Mouse (Mus musculus) heart, embryonic 14.5 days (tissue): ENCODE results near the gene Olfr1410. TPM values are rescaled to one million over a fixed set of nuclear protein-coding genes. Genes with fewer than 3 reads are reported as not detected.

Experiments used
- ATAC-seq: fragments of 200-750 bp; cut with Nextera tagmentation; 2 replicates; pipeline ENCODE4 v1.8.0; 2017; ENCODE audit warnings: low read depth, moderate TSS enrichment; ENCODE audit not compliant: insufficient number of reproducible peaks, insufficient read depth, low FRiP score
- H3K27ac ChIP-seq, 2 experiments: fragments of 200-500 bp in 1 of 2; fragments of 300-500 bp in 1 of 2; sonication (generic) in 1 of 2; replicated peaks in 1 of 2; 2 replicates each; pipeline ENCODE4 v1.5.1; 2012 to 2014; ENCODE audit warnings: low read depth in 2 of 2, low read length in 2 of 2, control low read depth in 1 of 2, mild to moderate bottlenecking in 1 of 2, mixed read lengths in 1 of 2; ENCODE audit not compliant: control insufficient read depth in 1 of 2, insufficient read depth in 1 of 2
- H3K27me3 ChIP-seq: fragments of 300-500 bp; sonication (generic); 2 replicates; pipeline ENCODE4 v1.6.1; 2014; ENCODE audit warnings: mild to moderate bottlenecking, low read length, control low read depth; ENCODE audit not compliant: control insufficient read depth, insufficient read depth
- H3K36me3 ChIP-seq: fragments of 300-500 bp; sonication (generic); 2 replicates; pipeline ENCODE4 v1.6.1; 2014; ENCODE audit warnings: mild to moderate bottlenecking, control low read depth, low read length, mixed read lengths; ENCODE audit not compliant: control insufficient read depth, insufficient read depth
- H3K4me1 ChIP-seq, 2 experiments: fragments of 200-500 bp in 1 of 2; fragments of 300-500 bp in 1 of 2; sonication (generic) in 1 of 2; 2 replicates each; pipeline ENCODE4 v1.6.1; 2012 to 2014; ENCODE audit warnings: low read length in 2 of 2, control low read depth in 1 of 2, mixed read lengths in 1 of 2; ENCODE audit not compliant: control insufficient read depth in 2 of 2, insufficient read depth in 2 of 2
- H3K4me2 ChIP-seq: fragments of 300-500 bp; sonication (generic); 2 replicates; pipeline ENCODE4 v1.6.1; 2014; ENCODE audit warnings: mild to moderate bottlenecking, low read length
- H3K4me3 ChIP-seq, 2 experiments: fragments of 200-500 bp in 1 of 2; fragments of 300-500 bp in 1 of 2; sonication (generic) in 1 of 2; 2 replicates each; pipeline ENCODE4 v1.5.1; 2012 to 2014; ENCODE audit warnings: low read length in 2 of 2, mild to moderate bottlenecking in 2 of 2, control low read depth in 1 of 2, low read depth in 1 of 2, moderate library complexity in 1 of 2; ENCODE audit not compliant: control insufficient read depth in 1 of 2, insufficient read depth in 1 of 2
- H3K9ac ChIP-seq: fragments of 300-500 bp; sonication (generic); 2 replicates; pipeline ENCODE4 v1.6.1; 2014; ENCODE audit warnings: mild to moderate bottlenecking, low read length
- H3K9me3 ChIP-seq: fragments of 300-500 bp; sonication (generic); 2 replicates; pipeline ENCODE4 v1.6.1; 2016; ENCODE audit warnings: low read length, control low read depth; ENCODE audit not compliant: control insufficient read depth
- WGBS: fragments of 180-500 bp; shearing (Covaris S2); extraction: QIAGEN DNeasy Blood & Tissue Kit; methylation state at CpG from one replicate; pipeline ENCODE4 v1.1.7; 2014; 5-methylcytosine and 5-hydroxymethylcytosine counted together
- polyA plus RNA-seq: library from polyadenylated mRNA; unstranded; fragments of >200 nt; fragmentation: Nextera tagmentation; extraction: Ambion mirVana; gene quantifications from 2 replicates; pipeline ENCODE4 v1.2.1, GENCODE M21; 2014

Gene Olfr1410
- polyA plus RNA-seq, 1 experiment from 2014 or later: not detected

DNA sequence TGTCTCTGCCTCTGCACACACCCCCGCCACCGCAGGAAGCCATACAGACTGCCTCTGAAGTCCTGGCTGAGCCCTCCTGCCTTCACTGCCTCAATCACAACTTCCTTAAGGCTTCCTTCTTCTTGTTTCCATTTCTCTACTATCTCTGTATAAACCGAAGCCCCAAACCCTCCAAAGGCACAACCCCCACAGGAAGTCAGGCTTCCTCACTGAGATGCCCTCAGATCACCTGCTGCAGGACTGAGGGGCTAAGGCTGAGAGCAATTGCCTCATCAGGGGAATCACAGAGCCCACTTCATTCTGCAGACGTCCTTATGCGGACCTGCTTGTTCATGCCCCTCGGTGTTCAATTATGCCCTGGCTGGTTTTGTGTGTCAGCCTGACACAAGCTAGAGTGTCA lies 34.8 kb downstream of the Olfr1410 start:
- H3K36me3 ChIP-seq: peaks cover 42% of the 10 kb centered on the region
- WGBS: 74% methylated on average over 6 of the region's 6 CpGs
- peak overlapping the region; percentile 4; the same call in 1 of the 2 replicates for H3K9ac ChIP-seq
- no peak overlapping the region for H3K4me3 ChIP-seq
- H3K4me2 ChIP-seq: peak overlapping the region; percentile 86
- no peaks in the 10 kb centered on the region for H3K27me3 ChIP-seq
- ATAC-seq: no peak
- H3K9me3 ChIP-seq: no peaks in the 10 kb centered on the region
- no peak overlapping the region for H3K27ac ChIP-seq
- H3K4me1 ChIP-seq: peaks cover 4 to 17% of the 10 kb centered on the region in 2 experiments; a peak in 3 of 4 replicates

DNA sequence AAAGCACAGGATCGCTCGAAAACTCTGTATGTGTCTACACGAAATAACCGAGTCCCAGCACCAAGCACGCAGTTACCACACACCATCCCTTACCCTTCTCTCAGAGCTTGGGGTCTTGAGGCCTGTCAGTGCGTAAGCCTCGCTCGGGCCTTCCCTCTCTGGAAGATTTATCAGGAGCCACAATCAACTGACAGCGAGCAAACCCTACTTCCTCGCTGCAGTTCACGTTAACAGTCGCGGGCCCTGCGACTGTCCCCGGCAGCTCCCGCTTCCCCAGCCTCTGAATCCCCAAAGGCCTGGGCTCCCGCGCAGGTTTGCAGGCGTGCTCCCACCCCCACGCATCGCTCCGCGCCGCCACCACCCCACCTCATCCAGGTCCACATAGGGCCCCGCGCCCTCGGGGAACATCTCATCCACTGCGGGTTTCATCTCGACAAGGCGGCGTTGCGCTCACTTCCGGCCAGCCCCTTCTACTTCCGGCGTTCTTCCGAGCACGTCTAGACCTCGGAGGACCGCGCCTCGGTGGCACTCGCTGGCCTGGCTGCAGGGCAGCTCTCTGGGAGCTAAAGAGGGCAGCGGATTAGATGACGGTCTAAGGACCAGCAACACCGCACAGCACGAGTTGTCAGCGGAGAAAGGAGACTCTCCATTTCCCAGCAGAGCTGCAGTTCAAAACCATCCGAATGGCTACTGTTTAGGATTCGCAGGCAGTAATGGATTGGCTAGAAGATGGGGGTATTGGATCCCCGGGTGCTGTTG lies 36.1 kb downstream of the Olfr1410 start, which contains the start of gene Cops9:
Cops9 (minus strand) TSS at position 472 of the 759 bp plus-strand sequence.
- peaks cover 4 to 17% of the 10 kb centered on the region in 2 experiments; a peak in 3 of 4 replicates for H3K4me1 ChIP-seq
- H3K9me3 ChIP-seq: no peaks in the 10 kb centered on the region
- H3K9ac ChIP-seq: peak within 1 kb of the TSS; percentile 95
- 2% methylated on average over 50 of the region's 50 CpGs for WGBS
- H3K36me3 ChIP-seq: peaks cover 31% of the 10 kb centered on the region
- H3K4me2 ChIP-seq: peak within 1 kb of the TSS; percentile 86
- peak within 1 kb of the TSS; percentile 65 to 90 for H3K4me3 ChIP-seq
- H3K27ac ChIP-seq: peak within 1 kb of the TSS; percentile 40 to 63; a peak in 3 of 4 replicates
- ATAC-seq: peak; percentile 80; the same call in 1 of the 2 replicates
- H3K27me3 ChIP-seq: 0 out of 2 replicates have a peak, but pooled peaks cover 2% of the 10 kb centered on the region

DNA sequence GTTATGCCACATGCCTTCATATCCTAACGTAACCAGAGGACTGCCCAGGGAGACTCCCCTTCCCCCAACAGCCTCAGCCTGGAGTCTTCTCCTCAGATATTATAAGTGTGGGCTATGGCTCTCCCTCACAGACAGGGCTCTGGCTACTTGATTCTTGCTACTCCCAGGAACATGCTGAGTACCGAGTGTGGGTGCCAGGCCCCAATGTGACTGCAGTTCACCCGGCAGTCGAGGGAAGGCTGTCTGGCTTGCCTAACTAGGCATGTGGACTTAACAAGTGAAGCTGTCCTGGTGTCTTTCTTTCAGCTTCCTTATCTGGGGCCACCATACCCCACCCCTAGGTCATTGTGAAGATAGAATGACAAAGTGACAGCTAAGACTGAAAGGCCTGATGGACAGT lies 38.1 kb downstream of the Olfr1410 start:
- WGBS: 55% methylated on average over 4 of the region's 4 CpGs
- ATAC-seq: no peak
- no peak overlapping the region for H3K9ac ChIP-seq

DNA sequence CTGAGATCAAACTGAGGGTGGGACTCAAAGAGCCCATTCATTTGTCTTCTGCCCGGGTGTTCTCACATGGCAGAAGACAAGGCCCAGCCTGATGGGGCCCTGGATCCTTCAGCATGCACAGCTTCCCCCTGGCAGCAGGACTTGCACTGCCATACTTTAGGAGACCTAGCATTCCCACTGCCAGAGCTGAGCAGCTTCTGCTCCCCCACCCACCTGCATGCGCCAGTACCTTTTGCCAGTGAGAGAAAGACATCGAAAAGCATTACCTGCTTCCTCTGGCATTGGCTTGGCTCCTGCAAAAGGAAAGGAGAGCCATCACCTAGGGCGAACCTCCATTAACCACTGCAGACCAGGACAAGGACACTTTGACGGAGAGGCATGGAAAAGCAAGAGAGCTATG lies 39.3 kb downstream of the Olfr1410 start:
- H3K36me3 ChIP-seq: no peaks in the 10 kb centered on the region
- no peak overlapping the region for H3K27ac ChIP-seq
- WGBS: 65% methylated on average over 5 of the region's 5 CpGs
- no peak overlapping the region for H3K4me3 ChIP-seq
- peaks cover 4 to 22% of the 10 kb centered on the region in 2 experiments; a peak in 3 of 4 replicates for H3K4me1 ChIP-seq
- ATAC-seq: no peak
- H3K27me3 ChIP-seq: 0 out of 2 replicates have a peak, but pooled peaks cover 6% of the 10 kb centered on the region
- no peaks in the 10 kb centered on the region for H3K9me3 ChIP-seq
- H3K9ac ChIP-seq: no peak overlapping the region
- H3K4me2 ChIP-seq: no peak overlapping the region

More for the DNA sequence above, 38.1 kb downstream of the Olfr1410 start:
- Histone ChIP-seq H3K4me2 (no peak overlapping the region), H3K27ac (no peak overlapping the region), H3K27me3 (0 out of 2 replicates have a peak, but pooled peaks cover 6% of the 10 kb centered on the region), H3K4me1 (peaks cover 4 to 22% of the 10 kb centered on the region in 2 experiments; a peak in 3 of 4 replicates), H3K4me3 (no peak overlapping the region), H3K9me3 (no peaks in the 10 kb centered on the region), H3K36me3 (peaks cover 11% of the 10 kb centered on the region)

DNA sequence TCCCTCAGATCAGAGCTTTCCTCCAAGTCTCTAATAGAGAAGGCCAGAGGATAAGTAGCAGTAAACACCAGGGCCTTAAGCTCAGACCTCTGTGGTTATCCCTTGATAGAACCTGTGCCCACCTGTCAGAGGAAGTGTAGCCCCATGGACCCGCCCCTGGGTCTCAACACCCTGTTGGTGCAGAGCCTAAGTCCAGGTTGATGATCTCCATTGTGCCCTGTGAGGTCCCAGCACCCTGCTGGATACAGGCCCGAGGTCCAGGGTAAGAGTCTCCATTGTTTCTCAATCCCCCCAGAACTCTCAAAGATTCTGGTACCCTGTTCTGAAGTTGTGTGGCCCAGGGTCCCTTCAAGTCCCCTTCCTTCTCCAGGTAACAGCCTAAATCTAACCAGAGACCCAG lies 40.5 kb downstream of the Olfr1410 start:
- Histone ChIP-seq H3K27me3 (0 out of 2 replicates have a peak, but pooled peaks cover 8% of the 10 kb centered on the region), H3K9ac (no peak overlapping the region), H3K27ac (no peak overlapping the region), H3K9me3 (no peaks in the 10 kb centered on the region), H3K36me3 (no peaks in the 10 kb centered on the region), H3K4me3 (no peak overlapping the region), H3K4me2 (no peak overlapping the region), H3K4me1 (peaks cover 0 to 13% of the 10 kb centered on the region in 2 experiments; a peak in 3 of 4 replicates)
- 56% methylated on average over 2 of the region's 2 CpGs for WGBS
- ATAC-seq: no peak

DNA sequence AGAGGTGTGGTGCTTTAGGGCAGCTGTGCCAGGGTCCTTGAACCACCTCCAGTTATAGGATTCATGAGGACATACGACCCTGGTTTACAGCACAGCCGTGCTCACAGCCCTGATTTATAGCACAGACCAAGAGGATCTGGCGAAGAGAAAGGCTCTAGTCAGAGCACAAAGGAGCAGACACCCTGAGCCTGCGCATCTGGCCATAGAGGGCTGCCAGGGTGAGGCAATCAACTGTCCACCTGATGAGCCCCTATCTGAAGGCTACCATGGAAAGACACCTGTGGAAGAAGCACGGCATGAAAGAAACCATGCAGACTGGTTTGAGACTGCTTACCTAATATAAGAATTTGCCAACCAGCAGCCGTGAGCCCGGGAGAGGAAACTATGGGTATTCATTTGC lies 41.0 kb downstream of the Olfr1410 start:
- no peaks in the 10 kb centered on the region for H3K9me3 ChIP-seq
- no peak overlapping the region for H3K9ac ChIP-seq
- H3K36me3 ChIP-seq: no peaks in the 10 kb centered on the region
- H3K4me3 ChIP-seq: no peak overlapping the region
- H3K27me3 ChIP-seq: 0 out of 2 replicates have a peak, but pooled peaks cover 10% of the 10 kb centered on the region
- no peak overlapping the region for H3K27ac ChIP-seq
- peaks cover 0 to 12% of the 10 kb centered on the region in 2 experiments; a peak in 2 of 4 replicates for H3K4me1 ChIP-seq
- ATAC-seq: no peak
- H3K4me2 ChIP-seq: no peak overlapping the region
- 74% methylated on average over 7 of the region's 7 CpGs for WGBS

DNA sequence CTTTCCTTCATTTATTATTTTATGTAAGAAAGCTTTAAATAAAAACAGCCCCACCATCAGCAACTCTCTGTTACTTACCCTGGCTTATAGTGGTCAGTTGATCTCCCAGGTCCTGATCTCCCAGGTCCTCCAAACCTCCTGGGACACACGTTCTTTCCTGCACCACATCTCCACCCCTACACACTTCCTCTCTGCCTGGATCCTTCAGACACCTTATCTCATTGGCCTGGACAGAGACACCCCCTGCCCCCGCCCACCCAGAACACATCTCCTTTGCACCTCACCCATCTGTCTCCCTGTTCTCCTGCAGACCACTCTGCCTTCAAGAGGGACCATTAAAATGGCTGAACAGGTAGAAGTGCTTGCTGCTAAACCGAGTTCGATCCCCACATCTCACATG lies 41.4 kb downstream of the Olfr1410 start:
- Histone ChIP-seq H3K4me2 (no peak overlapping the region), H3K27me3 (0 out of 2 replicates have a peak, but pooled peaks cover 10% of the 10 kb centered on the region), H3K4me3 (no peak overlapping the region), H3K9me3 (no peaks in the 10 kb centered on the region), H3K9ac (no peak overlapping the region), H3K27ac (no peak overlapping the region), H3K4me1 (peaks cover 0 to 11% of the 10 kb centered on the region in 2 experiments; a peak in 2 of 4 replicates), H3K36me3 (no peaks in the 10 kb centered on the region)
- WGBS: 56% methylated on average over 4 of the region's 4 CpGs
- no peak for ATAC-seq
